Mouse (Mus musculus): ENCODE results near the gene Auts2. TPM values are rescaled to one million over a fixed set of nuclear protein-coding genes. Genes with fewer than 3 reads are reported as not detected.

Gene Auts2
- polyA plus RNA-seq, 1 experiment: 10.4 TPM

- H3K36me3 ChIP-seq (ENCODE audit: control insufficient read depth, insufficient read depth, low read length): no peaks in the 10 kb centered on the region
- WGBS: under 1% methylated on average over 28 of the region's 28 CpGs
These were observed 643 bp downstream of the Auts2 start for GRCm38 (mm10) chr5:132542381-132543020.

GRCm38 (mm10) chr5:132541951-132542350 is 1.2 kb downstream of the Auts2 start:
- peak overlapping the region; percentile 78 for H3K4me3 ChIP-seq (ENCODE audit: low read depth, low read length)
- H3K27me3 ChIP-seq (ENCODE audit: control insufficient read depth, insufficient read depth, low read length): peaks cover 26% of the 10 kb centered on the region
- H3K27ac ChIP-seq (ENCODE audit: insufficient read depth, low read depth, low read length): no peak overlapping the region
- H3K4me1 ChIP-seq (ENCODE audit: control insufficient read depth, insufficient read depth, insufficient read length, low read length): peaks cover 6% of the 10 kb centered on the region; the same call in 1 of the 2 replicates
- H3K36me3 ChIP-seq (ENCODE audit: control insufficient read depth, insufficient read depth, low read length): no peaks in the 10 kb centered on the region
- TF ChIP-seq POLR2A (IDR thresholded peaks at IDR 0.05; ENCODE audit: low read depth, low read length) (no peak), CTCF (IDR thresholded peaks at IDR 0.05; ENCODE audit: extremely low read depth, insufficient read length, insufficient replicate concordance, low read depth, low read length) (no peak)
- under 1% methylated on average over 17 of the region's 21 CpGs for WGBS

More at GRCm38 (mm10) chr5:132542381-132543020, 643 bp downstream of the Auts2 start:
- TF ChIP-seq POLR2A (IDR thresholded peaks at IDR 0.05; ENCODE audit: low read depth, low read length) (no peak), CTCF (IDR thresholded peaks at IDR 0.05; ENCODE audit: extremely low read depth, insufficient read length, insufficient replicate concordance, low read depth, low read length) (no peak)
- Histone ChIP-seq H3K4me1 (ENCODE audit: control insufficient read depth, insufficient read depth, insufficient read length, low read length) (peaks cover 6% of the 10 kb centered on the region; the same call in 1 of the 2 replicates), H3K4me3 (ENCODE audit: low read depth, low read length) (peak overlapping the region; percentile 78), H3K27me3 (ENCODE audit: control insufficient read depth, insufficient read depth, low read length) (peaks cover 26% of the 10 kb centered on the region), H3K27ac (ENCODE audit: insufficient read depth, low read depth, low read length) (no peak overlapping the region)

GRCm38 (mm10) chr5:132541371-132541931 is 1.7 kb downstream of the Auts2 start:
- peaks cover 26% of the 10 kb centered on the region for H3K27me3 ChIP-seq (ENCODE audit: control insufficient read depth, insufficient read depth, low read length)
- WGBS: under 1% methylated on average over 46 of the region's 46 CpGs
- TF ChIP-seq CTCF (IDR thresholded peaks at IDR 0.05; ENCODE audit: extremely low read depth, insufficient read length, insufficient replicate concordance, low read depth, low read length) (no peak), POLR2A (IDR thresholded peaks at IDR 0.05; ENCODE audit: low read depth, low read length) (no peak)
- H3K4me1 ChIP-seq (ENCODE audit: control insufficient read depth, insufficient read depth, insufficient read length, low read length): peaks cover 6% of the 10 kb centered on the region; the same call in 1 of the 2 replicates
- peak overlapping the region; percentile 78 for H3K4me3 ChIP-seq (ENCODE audit: low read depth, low read length)
- H3K36me3 ChIP-seq (ENCODE audit: control insufficient read depth, insufficient read depth, low read length): no peaks in the 10 kb centered on the region
- no peak overlapping the region for H3K27ac ChIP-seq (ENCODE audit: insufficient read depth, low read depth, low read length)

GRCm38 (mm10) chr5:132540841-132541311 is 2.3 kb downstream of the Auts2 start:
- TF ChIP-seq POLR2A (IDR thresholded peaks at IDR 0.05; ENCODE audit: low read depth, low read length) (no peak), CTCF (IDR thresholded peaks at IDR 0.05; ENCODE audit: extremely low read depth, insufficient read length, insufficient replicate concordance, low read depth, low read length) (no peak)
- peaks cover 26% of the 10 kb centered on the region for H3K27me3 ChIP-seq (ENCODE audit: control insufficient read depth, insufficient read depth, low read length)
- peaks cover 6% of the 10 kb centered on the region; the same call in 1 of the 2 replicates for H3K4me1 ChIP-seq (ENCODE audit: control insufficient read depth, insufficient read depth, insufficient read length, low read length)
- 27% methylated on average over 7 of the region's 7 CpGs for WGBS
- H3K4me3 ChIP-seq (ENCODE audit: low read depth, low read length): peak overlapping the region; percentile 78
- no peak overlapping the region for H3K27ac ChIP-seq (ENCODE audit: insufficient read depth, low read depth, low read length)
- no peaks in the 10 kb centered on the region for H3K36me3 ChIP-seq (ENCODE audit: control insufficient read depth, insufficient read depth, low read length)

- Histone ChIP-seq H3K27me3 (ENCODE audit: control insufficient read depth, insufficient read depth, low read length) (peaks cover 15% of the 10 kb centered on the region), H3K27ac (ENCODE audit: insufficient read depth, low read depth, low read length) (no peak overlapping the region), H3K36me3 (ENCODE audit: control insufficient read depth, insufficient read depth, low read length) (no peaks in the 10 kb centered on the region), H3K4me1 (ENCODE audit: control insufficient read depth, insufficient read depth, insufficient read length, low read length) (peaks cover 4% of the 10 kb centered on the region; the same call in 1 of the 2 replicates), H3K4me3 (ENCODE audit: low read depth, low read length) (no peak overlapping the region)
- no peak for TF ChIP-seq POLR2A (IDR thresholded peaks at IDR 0.05; ENCODE audit: low read depth, low read length)
- no peak for TF ChIP-seq CTCF (IDR thresholded peaks at IDR 0.05; ENCODE audit: extremely low read depth, insufficient read length, insufficient replicate concordance, low read depth, low read length)
- 74% methylated on average over 4 of the region's 4 CpGs for WGBS
These were observed 5.7 kb downstream of the Auts2 start for GRCm38 (mm10) chr5:132537475-132537874.

- WGBS: 83% methylated on average over 3 of the region's 3 CpGs
These were observed 16.7 kb downstream of the Auts2 start for GRCm38 (mm10) chr5:132526395-132526794.

GRCm38 (mm10) chr5:132521358-132521873 is 21.7 kb downstream of the Auts2 start:
- no peaks in the 10 kb centered on the region for H3K36me3 ChIP-seq (ENCODE audit: control insufficient read depth, insufficient read depth, low read length)
- no peaks in the 10 kb centered on the region for H3K4me1 ChIP-seq (ENCODE audit: control insufficient read depth, insufficient read depth, insufficient read length, low read length)
- no peaks in the 10 kb centered on the region for H3K27me3 ChIP-seq (ENCODE audit: control insufficient read depth, insufficient read depth, low read length)
- WGBS: 89% methylated on average over 12 of the region's 12 CpGs
- TF ChIP-seq POLR2A (IDR thresholded peaks at IDR 0.05; ENCODE audit: low read depth, low read length): no peak
- no peak for TF ChIP-seq CTCF (IDR thresholded peaks at IDR 0.05; ENCODE audit: extremely low read depth, insufficient read length, insufficient replicate concordance, low read depth, low read length)
- no peak overlapping the region for H3K27ac ChIP-seq (ENCODE audit: insufficient read depth, low read depth, low read length)
- no peak overlapping the region for H3K4me3 ChIP-seq (ENCODE audit: low read depth, low read length)

More at GRCm38 (mm10) chr5:132526395-132526794, 16.7 kb downstream of the Auts2 start:
- Histone ChIP-seq H3K4me3 (ENCODE audit: low read depth, low read length) (no peak overlapping the region), H3K36me3 (ENCODE audit: control insufficient read depth, insufficient read depth, low read length) (no peaks in the 10 kb centered on the region), H3K27ac (ENCODE audit: insufficient read depth, low read depth, low read length) (no peak overlapping the region), H3K27me3 (ENCODE audit: control insufficient read depth, insufficient read depth, low read length) (no peaks in the 10 kb centered on the region), H3K4me1 (ENCODE audit: control insufficient read depth, insufficient read depth, insufficient read length, low read length) (no peaks in the 10 kb centered on the region)
- no peak for TF ChIP-seq POLR2A (IDR thresholded peaks at IDR 0.05; ENCODE audit: low read depth, low read length)
- no peak for TF ChIP-seq CTCF (IDR thresholded peaks at IDR 0.05; ENCODE audit: extremely low read depth, insufficient read length, insufficient replicate concordance, low read depth, low read length)

Data from small intestine, adult 2 months (tissue).